Mouse (Mus musculus) layer of hippocampus, adult 18-20 months (tissue): Measurements from ENCODE around the gene B3gat3. TPM values are rescaled to one million over a fixed set of nuclear protein-coding genes. Genes with fewer than 3 reads are reported as not detected.

Source experiments
- DNase-seq, 2 experiments: peaks; one replicate each; pipeline ENCODE4 v3.0.0; 2022; ENCODE audit warnings: low spot score in 2 of 2
- total RNA-seq, 2 experiments: library from RNA; stranded (reverse); gene quantifications; 2 replicates each; pipeline ENCODE4 v1.2.3; 2021

Gene B3gat3
- total RNA-seq, 2 experiments from 2014 or later, result 166 to 169 TPM

DNA sequence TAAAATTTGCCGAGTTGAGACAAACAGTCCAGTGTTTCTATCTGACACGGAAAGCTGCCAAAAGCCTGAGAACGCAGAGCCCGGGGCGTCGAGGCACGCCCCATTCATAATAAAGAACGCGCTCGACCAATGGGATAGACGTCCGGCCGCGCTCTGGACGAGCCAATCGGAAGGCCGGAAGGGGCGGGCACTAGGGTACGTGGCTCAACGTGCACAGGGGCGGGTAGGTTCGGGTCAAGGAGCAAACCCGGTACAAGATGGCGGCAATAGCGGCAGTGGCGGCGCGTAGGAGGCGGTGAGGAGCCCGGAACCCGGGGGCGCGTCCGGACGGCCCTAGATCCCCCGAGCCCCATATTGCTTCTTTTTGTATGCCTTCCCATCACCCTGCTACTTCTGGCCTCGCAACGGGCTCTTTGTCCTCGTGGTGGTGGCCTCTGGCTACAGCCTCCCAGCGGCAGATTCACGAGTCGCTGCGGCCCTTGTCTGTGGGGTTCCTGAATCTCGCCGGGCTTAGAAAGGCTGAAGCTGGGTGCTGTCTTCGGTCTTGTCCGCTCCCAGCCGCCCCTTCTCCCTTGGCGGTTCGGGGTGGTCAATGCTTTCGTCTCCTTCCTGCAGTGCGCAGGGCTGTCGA lies 22.2 kb upstream of the B3gat3 start, which contains the start of gene Ganab:
TSS of gene Ganab (plus strand) at position 207 of the 631 bp plus-strand sequence.
- peak; percentile 94 to 98 for DNase-seq

DNA sequence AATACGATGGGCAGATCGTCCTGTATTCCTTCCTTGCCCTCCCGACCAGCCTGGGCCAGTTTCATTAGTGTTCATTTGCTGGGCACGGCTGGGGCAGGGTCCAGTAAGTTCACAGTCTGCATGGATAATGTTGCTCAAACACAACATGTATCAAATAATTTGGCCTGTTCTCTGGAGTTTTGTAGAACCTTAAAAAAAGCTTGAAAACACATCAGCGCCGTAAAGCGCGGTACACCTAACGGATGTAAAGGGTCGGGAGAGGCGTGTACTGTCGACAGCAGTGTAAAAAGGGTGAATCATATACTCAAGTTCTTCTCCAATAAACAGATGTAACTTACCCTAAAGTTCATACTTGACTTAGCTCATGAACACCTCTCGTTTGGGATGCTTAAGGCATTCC lies 21.6 kb upstream of the B3gat3 start:
- no peak for DNase-seq

DNA sequence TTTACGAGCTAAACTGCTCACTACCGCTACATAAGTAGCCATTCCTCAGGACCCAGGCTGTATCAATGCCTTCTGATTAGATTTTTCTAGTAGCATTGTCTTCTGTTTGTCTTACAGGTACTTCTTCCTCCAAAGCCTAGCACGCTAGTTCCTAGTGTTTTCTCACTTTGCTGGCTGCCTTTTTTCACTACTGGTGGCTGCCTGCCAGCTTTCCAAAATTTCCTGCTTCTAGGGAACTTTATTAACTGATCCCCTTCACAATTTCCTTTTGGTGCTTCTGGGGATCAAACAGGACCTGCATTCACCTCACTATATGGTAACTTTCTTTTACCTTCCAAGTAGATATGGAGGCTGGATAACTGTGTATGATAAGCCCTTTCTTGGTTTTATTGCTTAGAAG lies 21.1 kb upstream of the B3gat3 start:
- DNase-seq, result no peak

DNA sequence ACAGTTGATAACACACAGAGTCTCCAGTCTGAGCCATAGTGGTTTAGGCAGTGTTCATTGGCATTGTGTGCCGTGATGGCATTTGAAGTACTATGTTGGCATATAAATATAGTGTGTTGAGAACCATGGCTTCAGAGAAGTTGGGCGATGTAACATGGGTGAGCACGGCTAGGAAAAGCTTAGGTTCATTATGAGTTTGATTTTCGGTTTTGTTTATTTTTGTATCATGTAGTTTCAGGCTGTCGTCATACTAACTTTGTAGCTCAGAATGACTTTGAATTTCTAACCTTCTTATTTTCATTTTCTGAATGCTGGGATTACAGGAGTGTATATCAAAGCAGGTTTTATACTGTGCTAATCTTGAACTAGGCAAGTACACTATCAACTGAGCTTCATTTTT lies 16.8 kb upstream of the B3gat3 start:
- no peak for DNase-seq

DNA sequence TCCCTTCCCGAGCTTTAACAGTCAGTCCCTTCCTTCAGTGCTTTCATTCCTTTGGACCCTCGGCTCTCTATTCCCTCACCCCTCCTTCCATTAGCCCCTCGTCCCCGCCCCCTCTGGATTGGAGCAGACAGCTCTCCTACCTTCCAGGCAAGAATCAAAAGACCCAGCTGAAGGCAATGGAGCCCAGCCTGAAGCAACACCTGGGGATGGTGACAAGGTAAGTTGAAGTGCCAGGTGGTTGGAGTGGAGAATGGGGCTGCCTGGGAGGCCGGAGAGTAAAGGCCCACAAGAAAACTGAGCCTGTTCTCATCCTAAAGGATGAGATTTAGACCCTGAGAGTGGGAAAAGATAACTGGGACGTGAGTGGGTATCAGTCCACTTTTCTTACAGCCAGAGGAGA lies 11.6 kb upstream of the B3gat3 start:
- DNase-seq, result no peak

DNA sequence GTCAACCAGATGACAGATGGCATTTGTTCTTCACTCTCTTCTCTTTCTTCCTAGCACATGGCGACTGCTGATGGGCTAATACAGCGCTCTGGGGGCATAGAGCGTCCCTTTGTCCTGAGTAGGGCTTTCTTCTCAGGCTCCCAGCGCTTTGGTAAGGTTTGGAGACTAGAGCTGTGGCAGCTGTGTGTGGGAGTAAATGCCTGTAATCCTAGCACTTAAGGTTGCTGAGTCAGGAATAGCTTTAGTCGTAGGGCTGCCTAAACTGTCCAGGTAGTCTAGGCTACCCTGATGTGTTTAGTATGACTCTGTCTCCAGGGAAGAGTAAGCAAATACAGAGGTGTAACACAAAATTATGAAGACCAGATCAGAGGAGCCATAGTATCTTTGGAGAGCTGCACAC lies 8.4 kb upstream of the B3gat3 start:
- peak in 1 of 2 experiments; percentile 42 for DNase-seq

DNA sequence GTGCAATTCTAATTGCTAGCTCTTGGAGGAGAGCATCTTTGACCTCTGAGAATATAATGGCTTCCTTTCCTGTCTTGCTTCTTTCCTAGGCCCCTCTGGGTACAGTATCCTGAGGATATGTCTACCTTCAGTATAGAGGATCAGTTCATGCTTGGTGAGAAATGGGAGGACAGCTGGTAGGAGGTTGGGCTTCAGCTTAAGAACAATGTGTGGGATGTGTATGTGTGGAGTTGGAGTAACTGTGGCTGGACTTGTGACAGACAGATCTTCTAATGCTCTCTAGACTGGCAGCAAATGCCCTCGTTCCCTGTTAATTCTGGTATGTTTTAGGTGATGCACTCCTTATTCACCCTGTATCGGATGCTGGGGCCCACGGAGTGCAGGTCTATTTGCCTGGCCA lies 6.0 kb upstream of the B3gat3 start:
- DNase-seq, result peak in 1 of 2 experiments; percentile 72

DNA sequence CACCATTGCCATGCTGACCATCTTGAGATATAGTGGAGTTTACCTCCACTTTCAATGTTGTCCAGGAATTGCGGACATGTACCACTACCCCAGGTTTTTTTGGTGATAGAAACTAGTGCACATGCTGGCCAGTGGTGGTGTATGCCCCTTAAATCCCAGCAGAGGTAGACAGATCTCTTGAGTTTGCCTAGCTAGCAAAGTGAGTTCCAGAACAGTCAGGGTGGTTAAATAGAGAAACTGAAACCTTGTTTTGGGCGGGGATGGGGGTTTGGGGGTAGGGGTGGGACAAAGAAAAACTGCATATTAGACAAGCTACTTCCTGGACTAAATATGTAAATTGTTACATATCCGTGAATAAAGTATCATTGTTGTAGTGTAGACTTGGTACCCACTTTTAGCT lies 1.2 kb upstream of the B3gat3 start:
- no peak for DNase-seq

DNA sequence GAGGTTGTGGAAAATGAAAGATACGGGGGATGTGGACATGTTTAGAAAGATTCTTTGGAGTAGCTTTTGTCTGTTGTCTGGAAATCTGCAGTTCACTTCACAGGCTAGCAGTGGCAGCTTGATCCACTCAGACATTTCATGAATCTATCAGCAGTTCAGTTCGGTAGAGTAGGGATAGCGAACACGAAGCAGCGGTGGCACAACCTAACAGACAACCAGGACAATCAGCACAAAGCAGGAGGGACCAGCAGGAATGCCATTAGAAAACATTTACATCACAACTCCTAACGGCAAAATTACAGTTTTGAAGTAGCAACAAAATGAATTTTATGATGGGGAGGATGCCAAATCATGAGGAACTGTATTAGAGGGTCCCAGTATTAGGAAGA lies 496 bp upstream of the B3gat3 start:
- DNase-seq, result no peak

DNA sequence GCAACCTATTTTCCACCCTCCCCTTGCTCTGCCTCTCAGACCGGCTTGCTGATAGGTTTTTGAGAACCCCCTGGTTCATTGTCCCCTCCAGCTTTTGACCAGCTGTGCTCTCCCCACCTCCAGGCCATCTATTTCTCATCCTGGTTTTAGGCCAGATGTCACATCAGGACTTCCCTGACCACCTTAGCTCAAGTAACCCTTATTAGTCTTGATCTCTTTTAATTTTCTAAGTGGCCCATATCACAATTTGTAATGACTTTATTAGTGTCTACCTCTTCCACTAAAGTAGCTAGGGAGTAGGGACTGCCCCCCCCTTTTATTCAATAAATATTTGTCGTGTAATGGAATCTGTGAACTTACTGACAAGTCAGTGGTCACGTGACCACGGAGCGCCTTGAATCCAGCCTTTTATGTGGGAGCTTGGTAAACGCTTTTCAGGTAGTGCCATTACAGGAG lies 690 bp downstream of the B3gat3 start:
- DNase-seq, result no peak

DNA sequence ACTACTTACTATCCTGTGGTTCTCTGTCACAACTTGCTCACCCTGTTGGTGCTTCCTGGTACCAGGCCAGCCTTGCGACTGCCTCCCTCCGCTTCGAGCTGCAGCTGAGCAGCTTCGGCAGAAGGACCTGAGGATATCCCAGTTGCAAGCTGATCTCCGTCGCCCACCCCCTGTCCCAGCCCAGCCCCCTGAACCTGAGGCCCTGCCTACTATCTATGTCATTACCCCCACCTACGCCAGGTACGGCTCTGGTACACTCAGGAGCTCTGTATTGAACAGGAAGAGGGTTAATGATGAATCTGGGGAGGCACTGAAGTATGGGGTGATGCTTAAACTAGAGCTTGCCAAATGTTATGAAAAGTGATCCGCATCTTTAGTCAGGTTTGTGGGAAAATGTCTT lies 1.6 kb downstream of the B3gat3 start:
- DNase-seq, result no peak

DNA sequence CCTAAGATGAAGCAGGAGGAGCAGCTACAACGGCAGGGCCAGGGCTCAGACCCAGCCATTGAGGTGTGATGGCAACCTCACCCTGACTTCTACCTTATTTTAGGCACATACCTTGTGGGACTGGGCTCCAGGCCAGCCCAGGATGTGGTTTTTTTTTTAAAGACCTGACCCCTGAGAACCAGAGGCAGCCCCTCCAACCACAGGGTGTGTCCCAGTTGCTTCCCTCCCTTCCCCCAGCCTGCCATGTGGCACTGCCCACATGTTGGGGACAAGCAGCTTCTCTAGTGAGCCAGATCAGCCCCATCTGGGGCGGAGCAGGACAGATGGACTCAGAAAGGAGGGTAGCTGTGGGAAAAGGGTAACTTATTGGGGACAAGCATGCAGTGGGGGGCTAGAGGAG lies 6.6 kb downstream of the B3gat3 start:
- DNase-seq, result no peak

DNA sequence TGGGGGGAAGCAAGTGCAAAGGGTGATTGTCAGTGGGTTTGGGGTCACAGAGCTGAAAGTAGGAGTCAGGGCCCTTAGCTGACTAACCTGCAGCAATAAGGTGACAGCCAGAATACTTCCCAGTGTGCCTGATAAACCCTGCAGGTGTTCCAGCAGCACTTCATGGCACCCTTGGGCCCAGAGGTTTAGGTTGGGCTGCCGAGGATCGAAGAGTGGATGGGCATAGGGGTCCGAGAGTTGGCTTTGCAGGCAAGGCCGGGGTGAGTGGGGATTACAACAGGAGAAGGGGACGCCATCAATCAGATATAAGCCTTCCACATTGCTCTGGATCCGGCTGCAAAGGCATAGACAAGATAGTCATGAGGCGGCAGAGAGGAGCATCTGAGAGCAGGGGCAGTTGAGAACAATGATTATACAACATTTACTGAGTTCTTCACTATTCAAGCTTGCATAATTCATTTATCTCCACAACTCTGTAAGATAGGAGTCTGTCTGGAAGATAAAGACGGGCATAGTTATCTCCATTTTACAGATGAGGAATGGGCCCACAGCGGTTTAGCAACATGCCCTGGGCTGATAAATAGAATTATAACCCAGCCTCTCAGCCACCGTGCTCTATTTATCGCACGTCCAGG lies 7.8 kb downstream of the B3gat3 start:
- DNase-seq, result no peak

DNA sequence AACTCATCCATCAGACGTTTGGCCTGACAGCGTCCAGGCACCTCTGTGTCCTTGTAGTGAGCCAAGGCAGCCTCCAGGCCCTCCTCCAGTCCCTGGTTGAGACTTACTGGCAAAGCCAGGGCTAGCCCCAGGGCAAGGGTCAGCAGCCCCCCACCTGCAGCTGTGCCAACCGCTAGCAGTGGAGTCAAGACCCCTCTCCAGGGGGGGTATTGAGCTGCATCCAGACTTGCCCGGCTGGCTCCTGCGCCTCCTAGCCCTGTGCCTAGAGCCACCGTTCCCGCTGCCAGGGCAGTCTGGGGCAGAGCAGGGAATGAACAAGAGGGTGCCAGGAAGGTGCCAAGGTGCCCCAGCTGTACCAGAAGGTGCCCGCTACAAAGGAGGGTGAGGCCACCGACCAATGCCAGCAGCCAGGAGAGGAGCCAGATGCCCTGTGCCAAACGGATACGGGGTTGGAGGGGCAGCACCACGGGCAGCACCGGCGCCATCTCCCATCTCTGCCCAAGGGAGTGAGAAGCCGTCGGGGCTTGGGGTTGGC lies 8.6 kb downstream of the B3gat3 start:
- no peak for DNase-seq

DNA sequence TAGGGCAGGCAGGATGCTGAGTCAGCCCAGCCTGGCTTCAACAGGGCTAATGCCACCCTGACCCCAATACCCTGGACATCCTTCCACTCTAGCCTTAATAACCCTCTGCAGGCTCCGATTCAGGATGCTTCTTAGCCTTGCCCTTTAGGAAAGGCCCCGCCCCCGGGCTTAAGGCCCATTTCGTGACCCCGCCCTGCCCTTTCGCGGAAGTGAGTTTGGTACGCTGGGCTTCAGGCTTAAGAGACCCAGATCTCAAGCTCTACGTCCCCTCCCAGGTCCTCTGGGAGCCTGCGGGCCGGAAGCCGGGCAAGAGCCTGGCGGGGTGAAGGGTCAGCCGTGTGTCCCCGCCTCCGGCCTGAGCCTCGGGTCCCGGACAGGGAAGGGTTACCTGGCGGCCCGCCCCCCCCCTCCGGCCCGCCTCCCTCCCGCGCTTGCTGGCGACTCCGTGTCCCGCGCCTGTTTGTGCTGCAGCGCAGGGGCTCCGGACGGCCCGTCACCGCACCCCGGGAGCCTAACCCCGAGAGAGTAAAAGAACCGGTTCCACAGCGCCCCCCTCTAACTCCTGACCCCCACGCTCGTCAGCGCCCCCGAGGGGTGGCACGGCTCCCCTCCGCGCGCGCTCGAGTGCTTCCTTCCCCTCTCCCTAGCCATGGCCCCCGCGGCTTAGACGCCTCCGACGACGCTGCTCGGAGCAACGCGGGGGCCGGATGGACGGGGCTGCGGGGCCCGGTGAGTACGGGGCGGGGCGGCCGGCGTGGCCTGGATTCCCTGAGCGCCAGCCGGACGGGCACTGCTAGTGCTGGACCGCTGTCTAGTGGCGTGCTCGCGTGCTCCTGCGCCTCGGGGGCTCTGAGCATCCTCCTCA lies 9.3 kb downstream of the B3gat3 start, which contains the start of the genes Rom1 and Eml3:
TSS of gene Rom1 (minus strand) at position 133 of the 865 bp plus-strand sequence.
TSS of gene Eml3 (plus strand) at position 329 of the 865 bp plus-strand sequence.
- peak in 1 of 2 experiments; percentile 60 for DNase-seq

DNA sequence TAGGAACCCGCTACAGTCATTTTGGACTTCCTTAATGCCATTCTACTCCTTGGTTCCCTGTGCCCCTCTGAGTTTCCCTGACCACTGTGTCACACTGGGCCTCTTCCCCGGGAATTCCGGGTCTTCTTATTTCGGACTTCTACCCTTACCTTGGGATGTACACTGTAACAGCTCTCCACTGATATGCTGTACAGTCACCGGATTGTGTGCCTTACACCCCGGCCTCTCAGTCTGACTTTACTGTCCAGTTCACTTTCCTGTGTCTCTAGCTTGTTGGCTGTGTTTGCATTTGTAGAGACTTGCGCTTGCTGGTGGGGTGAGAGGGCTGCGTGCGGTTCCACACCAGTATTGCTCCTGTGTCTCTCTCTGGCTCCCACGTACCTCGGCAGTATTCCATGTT lies 9.9 kb downstream of the B3gat3 start:
- no peak for DNase-seq

DNA sequence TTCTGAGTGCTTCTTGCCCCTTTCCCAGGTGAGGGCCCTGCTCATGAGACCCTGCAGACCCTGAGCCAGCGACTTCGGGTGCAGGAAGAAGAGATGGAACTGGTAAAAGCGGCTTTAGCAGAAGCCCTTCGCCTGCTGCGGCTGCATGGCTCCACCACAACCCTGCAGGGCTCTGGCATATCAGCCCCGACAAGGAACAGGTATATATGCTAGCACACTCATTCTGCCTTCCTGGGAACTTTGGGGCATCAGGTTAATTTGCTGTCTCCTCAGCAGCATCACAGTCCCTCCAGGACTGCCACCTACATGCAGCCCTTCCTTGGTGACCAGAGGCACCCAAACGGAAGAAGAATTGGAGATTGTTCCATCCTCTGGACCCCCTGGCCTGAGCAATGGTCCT lies 10.6 kb downstream of the B3gat3 start:
- DNase-seq, result no peak

DNA sequence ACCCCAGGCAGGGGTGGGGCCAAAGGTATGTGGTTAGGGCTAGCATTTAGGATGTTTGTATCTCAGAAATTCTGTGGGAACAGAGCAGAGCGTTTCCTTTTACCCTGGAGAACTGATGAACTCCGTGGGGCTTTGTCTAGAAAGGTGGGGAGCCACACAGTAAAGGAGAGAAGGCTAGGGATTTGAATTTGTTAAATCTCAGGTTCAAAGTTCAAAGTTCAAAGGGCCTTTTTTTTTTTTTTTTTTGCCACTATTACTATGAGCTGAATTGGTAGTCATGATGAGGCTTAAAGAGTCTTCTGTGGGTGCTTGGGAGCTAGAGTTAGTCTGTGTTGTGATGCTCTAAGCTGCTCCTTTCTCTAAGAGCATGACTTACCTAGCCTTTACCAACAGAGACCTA lies 16.6 kb downstream of the B3gat3 start:
- DNase-seq, result no peak

DNA sequence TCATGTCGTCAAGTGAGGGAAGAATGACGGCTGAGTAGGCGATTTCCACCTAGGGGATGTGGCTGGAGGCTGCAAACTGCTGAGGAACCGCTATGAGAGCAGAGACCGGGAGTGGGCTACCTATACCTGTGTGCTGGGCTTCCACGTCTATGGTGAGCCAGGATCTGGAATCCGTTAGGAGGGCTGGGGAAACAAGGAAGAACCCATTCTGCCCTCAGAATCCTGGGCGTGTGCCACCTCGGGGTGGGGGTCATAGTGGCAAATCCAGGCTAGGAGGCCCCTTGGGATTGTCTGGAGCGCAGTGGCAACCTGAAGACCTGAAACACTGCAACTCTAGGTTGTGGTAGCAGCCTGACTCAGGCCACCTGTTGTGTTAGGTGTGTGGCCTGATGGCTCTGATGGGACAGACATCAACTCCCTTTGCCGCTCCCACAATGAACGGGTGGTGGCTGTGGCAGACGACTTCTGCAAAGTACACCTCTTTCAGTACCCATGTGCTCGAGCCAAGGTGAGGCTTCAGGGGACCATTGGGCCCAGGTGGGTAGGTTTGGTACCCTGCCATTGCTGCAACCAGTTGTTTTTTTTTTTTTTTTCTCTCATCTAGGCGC lies 20.5 kb downstream of the B3gat3 start:
- no peak for DNase-seq

DNA sequence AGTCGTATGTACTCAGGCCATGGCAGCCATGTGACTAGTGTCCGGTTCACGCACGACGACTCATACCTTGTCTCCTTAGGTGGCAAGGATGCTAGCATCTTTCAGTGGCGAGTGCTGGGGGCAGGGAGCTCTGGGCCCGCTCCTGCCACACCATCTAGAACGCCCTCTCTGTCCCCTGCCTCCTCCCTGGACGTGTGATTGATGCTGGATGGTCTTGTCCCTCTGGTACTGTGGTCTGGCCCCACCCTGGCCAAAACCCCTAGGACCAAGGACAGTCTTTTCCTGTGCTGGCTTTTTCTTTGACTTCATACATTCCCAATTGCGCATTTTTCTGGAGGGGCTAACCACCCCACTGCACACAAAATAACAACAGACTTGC lies 21.0 kb downstream of the B3gat3 start:
- DNase-seq, result no peak

DNA sequence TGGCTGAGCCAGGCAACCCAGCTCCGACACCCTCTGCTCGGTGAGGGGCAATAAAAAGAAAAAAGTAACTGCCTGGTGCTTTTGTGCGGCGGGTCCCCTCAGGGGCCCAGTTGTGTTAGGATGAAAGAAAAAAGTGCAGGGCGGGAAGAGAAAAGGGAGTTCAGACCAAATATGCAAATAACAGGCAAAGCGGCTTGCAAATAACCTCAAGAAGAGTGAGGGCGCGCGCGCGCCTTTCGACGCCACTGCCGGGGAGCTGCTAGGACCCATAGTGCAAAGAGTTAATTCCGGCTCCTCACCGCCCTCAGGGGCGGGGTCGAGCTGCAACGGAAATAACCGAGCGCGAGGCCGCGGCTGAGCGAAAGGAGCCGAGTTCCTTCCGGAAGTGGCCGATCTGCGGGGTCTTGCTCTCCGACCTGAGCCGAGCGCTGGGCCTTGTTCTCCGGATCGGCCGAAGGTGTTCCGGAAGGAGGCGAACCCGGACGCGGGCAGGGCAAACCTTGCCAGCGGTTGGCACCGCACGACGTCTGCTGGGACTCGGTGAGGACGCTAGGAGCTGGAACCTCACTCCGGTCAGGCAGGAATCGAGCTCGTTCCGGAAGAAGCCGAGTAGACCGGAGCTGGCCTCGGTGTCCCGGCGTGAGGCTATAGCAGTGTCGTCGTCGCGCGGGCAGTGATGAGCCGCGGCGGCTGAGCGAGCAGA lies 21.5 kb downstream of the B3gat3 start, which contains the start of gene Mta2:
TSS of gene Mta2 (plus strand) at position 361 of the 703 bp plus-strand sequence.
- DNase-seq, result peak; percentile 91 to 95
